Mouse (Mus musculus) CH12.LX (cell line): Measurements from ENCODE around the gene Nhsl1. TPM values are rescaled to one million over a fixed set of nuclear protein-coding genes. Genes with fewer than 3 reads are reported as not detected.

ENCODE experiments used
- DNase-seq: peaks from one replicate; pipeline ENCODE4 v3.0.0-alpha.2; 2013; ENCODE audit errors: extremely low read depth
- H3K27ac ChIP-seq: 2 replicates; pipeline ENCODE4 v1.5.1; 2012; ENCODE audit warnings: low read depth, mild to moderate bottlenecking, control low read depth, moderate library complexity; ENCODE audit not compliant: insufficient read depth
- H3K27me3 ChIP-seq: replicated peaks from 2 replicates; pipeline ENCODE3; 2012; ENCODE audit warnings: inconsistent platforms
- H3K36me3 ChIP-seq, 2 experiments: replicated peaks in 1 of 2; 2 replicates each; pipeline versions ENCODE3 to v1.6.1; 2012; ENCODE audit warnings: inconsistent platforms in 1 of 2, low read length in 1 of 2, mild to moderate bottlenecking in 1 of 2, mixed read lengths in 1 of 2, moderate library complexity in 1 of 2; ENCODE audit not compliant: control insufficient read depth in 1 of 2, insufficient read depth in 1 of 2
- H3K4me1 ChIP-seq, 2 experiments: 2 replicates each; pipeline ENCODE4 v1.6.1; 2012; ENCODE audit warnings: inconsistent platforms in 1 of 2, moderate library complexity in 1 of 2; ENCODE audit not compliant: insufficient read depth in 2 of 2, control insufficient read depth in 1 of 2
- H3K4me2 ChIP-seq: 2 replicates; pipeline ENCODE4 v1.6.1; 2012; ENCODE audit warnings: low read depth, mild to moderate bottlenecking, control low read depth; ENCODE audit not compliant: poor library complexity, insufficient read depth, severe bottlenecking
- H3K4me3 ChIP-seq, 3 experiments: fragments of 150-350 bp in 1 of 3; sonication (generic) in 1 of 3; replicated peaks in 1 of 3; 2 replicates each; pipeline versions ENCODE3 to v1.5.1; 2011 to 2012; ENCODE audit warnings: low read depth in 2 of 3, low read length in 2 of 3, mild to moderate bottlenecking in 2 of 3, moderate library complexity in 2 of 3, control low read depth in 1 of 3, improper control_type of control experiment in 1 of 3, inconsistent platforms in 1 of 3, mixed read lengths in 1 of 3; ENCODE audit not compliant: poor library complexity in 1 of 3
- H3K79me2 ChIP-seq: replicated peaks from 2 replicates; pipeline ENCODE4 v1.6.1; 2012; ENCODE audit warnings: mild to moderate bottlenecking, moderate library complexity; ENCODE audit not compliant: control insufficient read depth, poor library complexity, insufficient read depth, severe bottlenecking; ENCODE audit errors: extremely low read depth
- H3K9ac ChIP-seq: 2 replicates; pipeline ENCODE4 v1.6.1; 2012; ENCODE audit warnings: low read depth, mild to moderate bottlenecking, control low read depth, moderate library complexity; ENCODE audit not compliant: insufficient read depth
- H3K9me3 ChIP-seq: replicated peaks from 2 replicates; pipeline ENCODE3; 2012; ENCODE audit warnings: low read length, inconsistent platforms, mixed read lengths
- ELF1 ChIP-seq: IDR thresholded peaks from 2 replicates; pipeline ENCODE4 v1.6.1; 2014; ENCODE audit warnings: low read depth, mild to moderate bottlenecking, inconsistent platforms, low read length, improper control_type of control experiment
- EP300 ChIP-seq: IDR thresholded peaks from 2 replicates; pipeline ENCODE4 v1.6.1; 2011; ENCODE audit warnings: low read length, improper control_type of control experiment
- ETS1 ChIP-seq: conservative IDR thresholded peaks from 2 replicates; pipeline ENCODE4 v1.6.1; 2012; ENCODE audit warnings: low read depth, mild to moderate bottlenecking, inconsistent platforms, low read length, improper control_type of control experiment, moderate library complexity
- HCFC1 ChIP-seq: IDR thresholded peaks from 2 replicates; pipeline ENCODE4 v1.6.1; 2012; ENCODE audit warnings: low read depth, mild to moderate bottlenecking, inconsistent platforms, low read length, improper control_type of control experiment
- JUND ChIP-seq: conservative IDR thresholded peaks from 2 replicates; pipeline ENCODE4 v1.6.1; 2011; ENCODE audit warnings: low read depth, low read length, improper control_type of control experiment
- MAFK ChIP-seq: IDR thresholded peaks from 2 replicates; pipeline ENCODE4 v1.6.1; 2011; ENCODE audit warnings: low read length, improper control_type of control experiment; ENCODE audit not compliant: insufficient replicate concordance
- MAZ ChIP-seq: IDR thresholded peaks from 2 replicates; pipeline ENCODE4 v1.6.1; 2012; ENCODE audit warnings: low read depth, mild to moderate bottlenecking, inconsistent platforms, low read length, improper control_type of control experiment, moderate library complexity
- MEF2A ChIP-seq: IDR thresholded peaks from 2 replicates; pipeline ENCODE4 v1.6.1; 2014; ENCODE audit warnings: low read depth, mild to moderate bottlenecking, inconsistent platforms, low read length, improper control_type of control experiment, borderline replicate concordance
- MYC ChIP-seq: IDR thresholded peaks from 2 replicates; pipeline ENCODE4 v1.6.1; 2011; ENCODE audit warnings: low read depth, mild to moderate bottlenecking, improper control_type of control experiment, low read length
- NELFE ChIP-seq: IDR thresholded peaks from 2 replicates; pipeline ENCODE4 v1.6.1; 2011; ENCODE audit warnings: low read depth, low read length, improper control_type of control experiment
- PAX5 ChIP-seq: IDR thresholded peaks from 2 replicates; pipeline ENCODE4 v1.6.1; 2012; ENCODE audit warnings: low read length, inconsistent platforms, mixed read lengths
- POLR2AphosphoS2 ChIP-seq: IDR thresholded peaks from 2 replicates; pipeline ENCODE4 v1.6.1; 2011; ENCODE audit warnings: low read depth, low read length, improper control_type of control experiment
- RAD21 ChIP-seq: IDR thresholded peaks from 2 replicates; pipeline ENCODE4 v1.6.1; 2011; ENCODE audit warnings: low read depth, mild to moderate bottlenecking, low read length, improper control_type of control experiment, moderate library complexity
- TBP ChIP-seq: conservative IDR thresholded peaks from 2 replicates; pipeline ENCODE4 v1.6.1; 2011; ENCODE audit warnings: low read depth, low read length, improper control_type of control experiment
- TCF12 ChIP-seq: IDR thresholded peaks from 2 replicates; pipeline ENCODE4 v1.6.1; 2014; ENCODE audit warnings: low read depth, mild to moderate bottlenecking, inconsistent platforms, low read length, improper control_type of control experiment
- USF1 ChIP-seq: IDR thresholded peaks from 2 replicates; pipeline ENCODE4 v1.6.1; 2014; ENCODE audit warnings: low read depth, mild to moderate bottlenecking, inconsistent platforms, low read length, improper control_type of control experiment
- ZC3H11A ChIP-seq: IDR thresholded peaks from 2 replicates; pipeline ENCODE4 v1.6.1; 2012; ENCODE audit warnings: low read depth, mild to moderate bottlenecking, inconsistent platforms, low read length, improper control_type of control experiment
- ZKSCAN1 ChIP-seq: IDR thresholded peaks from 2 replicates; pipeline ENCODE4 v1.6.1; 2012; ENCODE audit warnings: low read depth, inconsistent platforms, low read length, improper control_type of control experiment, borderline replicate concordance
- ZMIZ1 ChIP-seq: IDR thresholded peaks from 2 replicates; pipeline ENCODE4 v1.6.1; 2012; ENCODE audit warnings: low read depth, mild to moderate bottlenecking, inconsistent platforms, low read length, improper control_type of control experiment
- dilution Hi-C: fragments of 300-500 bp; cut with MboI; formaldehyde crosslinking; loops from 2 replicates; pipeline ENCODE4 v1.14.3; 2020; ENCODE audit warnings: low sequenced_read_pairs; ENCODE audit not compliant: extremely low pct_unique_long_range_greater_than_20kb, extremely low pct_ligation_motif_present
- in situ Hi-C: fragments of 300-500 bp; cut with MboI; formaldehyde crosslinking; loops from 3 replicates; pipeline ENCODE4 v1.14.3; 2019; ENCODE audit warnings: low sequenced_read_pairs, low pct_ligation_motif_present, low pct_unique_long_range_greater_than_20kb, mixed read lengths
- polyA plus RNA-seq: library from polyadenylated mRNA; unstranded; fragments of >175 nt; gene quantifications from 2 replicates; pipeline ENCODE4 v1.2.1, GENCODE M21; 2012; ENCODE audit warnings: low read depth; ENCODE audit not compliant: insufficient read length
- total RNA-seq, 2 experiments: library from RNA; depleted of rRNA; stranded (reverse); fragments of 300-350 nt in 1 of 2; fragments of >200 nt in 1 of 2; gene quantifications; 2 replicates each; pipeline ENCODE4 v1.2.3; 2012 to 2014

Gene Nhsl1
- total and polyA plus RNA-seq, 3 experiments = 0.13 to 0.19 (median 0.15) TPM

GRCm38 (mm10) chr10:18507869-18508473, 189.2 kb downstream of the Nhsl1 start:
- dilution Hi-C loops (no loop called here), in situ Hi-C loops (no loop called here)
- no peak overlapping the region for H3K27ac ChIP-seq
- no peak overlapping the region for H3K4me3 ChIP-seq
- no peaks in the 10 kb centered on the region for H3K79me2 ChIP-seq
- H3K4me1 ChIP-seq = peaks cover 0 to 2% of the 10 kb centered on the region in 2 experiments; a peak in 1 of 4 replicates
- TF ChIP-seq ETS1 (no peak), JUND (no peak), MAZ (no peak), MYC (no peak), TBP (no peak), POLR2AphosphoS2 (no peak), ELF1 (no peak), ZMIZ1 (no peak), USF1 (no peak), ZC3H11A (no peak), MEF2A (no peak)
- H3K27me3 ChIP-seq = no peaks in the 10 kb centered on the region
- H3K4me2 ChIP-seq = no peak overlapping the region
- no peaks in the 10 kb centered on the region for H3K36me3 ChIP-seq
- no peak overlapping the region for H3K9ac ChIP-seq
- DNase-seq = no peak
- H3K9me3 ChIP-seq = no peaks in the 10 kb centered on the region

DNA sequence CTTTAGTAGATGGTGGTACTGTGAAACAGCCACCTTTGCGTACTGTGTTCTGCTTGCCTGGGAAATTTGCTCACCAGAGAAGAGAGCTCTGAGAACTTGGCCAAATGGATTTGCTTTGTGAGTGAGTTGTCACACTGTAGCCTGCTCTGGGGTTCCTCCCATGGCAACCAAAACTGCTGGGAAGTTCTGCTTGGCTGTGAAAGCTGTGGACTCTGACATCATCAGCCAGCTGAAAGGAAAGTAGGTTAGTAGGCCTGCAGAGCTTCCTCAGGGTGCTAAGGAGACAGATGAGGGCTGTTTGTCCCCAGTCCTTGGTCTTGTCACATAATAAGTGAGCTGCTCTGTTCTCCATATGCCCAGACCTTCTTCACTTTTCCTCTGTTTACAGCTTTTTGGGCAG, 189.8 kb downstream of the Nhsl1 start:
- Histone ChIP-seq H3K4me1 (peaks cover 0 to 2% of the 10 kb centered on the region in 2 experiments; a peak in 1 of 4 replicates), H3K27ac (no peak overlapping the region), H3K9ac (no peak overlapping the region), H3K9me3 (no peaks in the 10 kb centered on the region), H3K79me2 (no peaks in the 10 kb centered on the region), H3K36me3 (no peaks in the 10 kb centered on the region), H3K4me3 (no peak overlapping the region), H3K27me3 (no peaks in the 10 kb centered on the region), H3K4me2 (no peak overlapping the region)
- no peak for TF ChIP-seq NELFE
- in situ Hi-C loops = no loop called here
- no peak for DNase-seq
- dilution Hi-C loops = no loop called here

DNA sequence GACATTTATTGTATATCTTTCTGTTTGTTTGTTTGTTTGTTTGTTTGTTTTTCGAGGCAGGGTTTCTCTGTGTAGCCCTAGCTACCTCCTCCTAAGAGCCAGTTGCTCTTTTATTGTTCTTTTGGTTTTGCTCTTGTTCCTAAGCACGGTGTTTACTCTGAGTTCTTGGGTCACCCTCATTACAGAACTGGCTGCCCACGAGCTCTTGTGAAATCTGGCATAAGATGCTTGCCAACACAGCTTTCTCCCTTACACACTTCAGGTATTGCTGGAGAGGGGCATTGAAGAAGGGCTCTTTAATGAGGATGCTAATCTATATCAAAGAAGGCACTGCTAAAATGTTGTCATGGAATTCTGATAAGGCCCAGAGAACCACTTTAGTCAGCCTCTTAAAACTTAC, 191.9 kb downstream of the Nhsl1 start:
- no peak overlapping the region for H3K27ac ChIP-seq
- dilution Hi-C loops (no loop called here), in situ Hi-C loops (no loop called here)
- no peak overlapping the region for H3K4me3 ChIP-seq
- no peak for TF ChIP-seq ZKSCAN1
- no peak for TF ChIP-seq TCF12
- TF ChIP-seq ZC3H11A = no peak
- TF ChIP-seq RAD21 = no peak
- no peak for TF ChIP-seq HCFC1
- TF ChIP-seq MAFK = no peak
- no peak for TF ChIP-seq PAX5
- no peak for TF ChIP-seq MEF2A
- no peak for TF ChIP-seq EP300
- peaks cover 0 to 2% of the 10 kb centered on the region in 2 experiments; a peak in 1 of 4 replicates for H3K4me1 ChIP-seq
- H3K27me3 ChIP-seq = no peaks in the 10 kb centered on the region
- no peak overlapping the region for H3K9ac ChIP-seq
- no peak for DNase-seq
- H3K9me3 ChIP-seq = no peaks in the 10 kb centered on the region
- no peaks in the 10 kb centered on the region for H3K79me2 ChIP-seq
- no peaks in the 10 kb centered on the region for H3K36me3 ChIP-seq
- no peak overlapping the region for H3K4me2 ChIP-seq
